Comparison of ENCODE assay signal across 15 mouse cellular contexts in genomic region chr9:59116561-59116960, GRCm38 (mm10).
DNase-seq lines count a peak whose midpoint lies in the region; ATAC-seq and TF ChIP-seq lines count a peak whose summit lies in the region.
"Had no signal": no experiment of that assay in that cellular context is flagged by ENCODE, and none has a peak within 500 bp of the region (broad histone marks: within the 10 kb centered on the region; RNA-seq: fewer than 3 reads in every experiment).

No protein-coding gene starts in this region.

- H3K36me3 ChIP-seq in heart, embryonic 12.5 days = no peaks in the 10 kb centered on the region
- H3K36me3 ChIP-seq in lung, embryonic 14.5 days (ENCODE audit: insufficient read depth) = no peaks in the 10 kb centered on the region
- no peaks in the 10 kb centered on the region for H3K36me3 ChIP-seq in heart, embryonic 14.5 days (ENCODE audit: control insufficient read depth, insufficient read depth, low read length)
- H3K36me3 ChIP-seq: embryonic facial prominence, embryonic 13.5 days; hindbrain, embryonic 15.5 days; midbrain, embryonic 10.5 days had no signal

- ATAC-seq in heart, embryonic 12.5 days (ENCODE audit: insufficient number of reproducible peaks, low FRiP score) = no peak
- no peak for ATAC-seq in lung, embryonic 14.5 days (ENCODE audit: insufficient read depth)
- ATAC-seq in heart, embryonic 14.5 days (ENCODE audit: insufficient number of reproducible peaks, insufficient read depth, low FRiP score, low read depth) = no peak
- ATAC-seq: CD4-positive, CD25-positive, alpha-beta regulatory T cell, adult 4 months had no signal

- TF ChIP-seq CTCF in lung, embryonic 14.5 days (IDR thresholded peaks at IDR 0.05; ENCODE audit: low read depth) = no peak

- H3K27ac ChIP-seq in heart, embryonic 12.5 days (ENCODE audit: poor library complexity, severe bottlenecking) = no peak overlapping the region
- H3K27ac ChIP-seq in lung, embryonic 14.5 days (ENCODE audit: low read depth) = no peak overlapping the region
- no peak overlapping the region for H3K27ac ChIP-seq in heart, embryonic 14.5 days (replicated peaks in 1 of 2; ENCODE audit: control insufficient read depth in 1 of 2, insufficient read depth in 1 of 2, low read depth in 2 of 2, low read length in 2 of 2)
- H3K27ac ChIP-seq: embryonic facial prominence, embryonic 13.5 days; hindbrain, embryonic 15.5 days; midbrain, embryonic 10.5 days had no signal

- H3K4me2 ChIP-seq in heart, embryonic 12.5 days = no peak overlapping the region
- no peak overlapping the region for H3K4me2 ChIP-seq in lung, embryonic 14.5 days
- H3K4me2 ChIP-seq in heart, embryonic 14.5 days (ENCODE audit: low read length) = peak overlapping the region; percentile 21; the same call in 1 of the 2 replicates
- H3K4me2 ChIP-seq: embryonic facial prominence, embryonic 13.5 days; hindbrain, embryonic 15.5 days had no signal

- 33% methylated on average over 2 of the region's 2 CpGs for WGBS in heart, embryonic 12.5 days
- WGBS in lung, embryonic 14.5 days = 30% methylated on average over 2 of the region's 2 CpGs
- WGBS in heart, embryonic 14.5 days = 23% methylated on average over 2 of the region's 2 CpGs

- peak; percentile 48 to 68 for DNase-seq in heart, adult 18-20 months
- peak; percentile 59 for DNase-seq in lung, embryonic 14.5 days
- no peak for DNase-seq in lung, postnatal 4 days
- DNase-seq in heart, postnatal 4 days = peak; percentile 61
- DNase-seq in thymus, postnatal 14 days = no peak
- DNase-seq: adrenal gland, postnatal 36 days; cerebellum, postnatal 36 days; kidney, adult 11 months; thymus, adult 2 months had no signal

- H3K27me3 ChIP-seq in heart, embryonic 12.5 days (replicated peaks) = 0 out of 2 replicates have a peak, but pooled peaks cover 6% of the 10 kb centered on the region
- no peaks in the 10 kb centered on the region for H3K27me3 ChIP-seq in lung, embryonic 14.5 days (ENCODE audit: insufficient read depth, low read length)
- H3K27me3 ChIP-seq in heart, embryonic 14.5 days (ENCODE audit: control insufficient read depth, insufficient read depth, low read length) = no peaks in the 10 kb centered on the region
- H3K27me3 ChIP-seq: embryonic facial prominence, embryonic 13.5 days; hindbrain, embryonic 15.5 days had no signal

- no peak overlapping the region for H3K9ac ChIP-seq in heart, embryonic 12.5 days
- no peak overlapping the region for H3K9ac ChIP-seq in lung, embryonic 14.5 days
- H3K9ac ChIP-seq in heart, embryonic 14.5 days (ENCODE audit: low read length) = no peak overlapping the region
- H3K9ac ChIP-seq: embryonic facial prominence, embryonic 13.5 days; hindbrain, embryonic 15.5 days had no signal

- no peaks in the 10 kb centered on the region for H3K9me3 ChIP-seq in heart, embryonic 12.5 days (replicated peaks)
- H3K9me3 ChIP-seq in lung, embryonic 14.5 days (ENCODE audit: low read depth, low read length) = no peaks in the 10 kb centered on the region
- H3K9me3 ChIP-seq in heart, embryonic 14.5 days (ENCODE audit: control insufficient read depth, low read length) = no peaks in the 10 kb centered on the region
- H3K9me3 ChIP-seq: embryonic facial prominence, embryonic 13.5 days; hindbrain, embryonic 15.5 days; midbrain, embryonic 10.5 days had no signal

- H3K4me1 ChIP-seq in heart, embryonic 12.5 days (replicated peaks) = no peaks in the 10 kb centered on the region
- no peaks in the 10 kb centered on the region for H3K4me1 ChIP-seq in lung, embryonic 14.5 days (ENCODE audit: insufficient read depth)
- peaks cover 0 to 9% of the 10 kb centered on the region in 2 experiments; a peak in 2 of 4 replicates for H3K4me1 ChIP-seq in heart, embryonic 14.5 days (ENCODE audit: control insufficient read depth in 2 of 2, insufficient read depth in 2 of 2, low read length in 2 of 2)

- no peak overlapping the region for H3K4me3 ChIP-seq in heart, embryonic 12.5 days
- H3K4me3 ChIP-seq in lung, embryonic 14.5 days (ENCODE audit: low read depth, low read length) = no peak overlapping the region
- H3K4me3 ChIP-seq in heart, embryonic 14.5 days (ENCODE audit: control insufficient read depth in 1 of 2, insufficient read depth in 1 of 2, low read depth in 1 of 2, low read length in 2 of 2) = no peak overlapping the region
- H3K4me3 ChIP-seq: embryonic facial prominence, embryonic 13.5 days; hindbrain, embryonic 15.5 days; midbrain, embryonic 10.5 days had no signal

Comparison
In these comparisons a context has a peak if more than half of its experiments do, and no peak if none do; other contexts are left out.
1. DNase-seq: peak in heart, adult 18-20 months (2 of 2), lung, embryonic 14.5 days (single experiment) and heart, postnatal 4 days (single experiment); none in lung, postnatal 4 days (0 of 2) and thymus, postnatal 14 days (single experiment).